Mouse (Mus musculus) midbrain, embryonic 16.5 days (tissue): ENCODE measurements at regions not wholly inside any gene's neighbourhood (a gene's known extent, or its start where the extent isn't known, plus 50 kb on each side); places are given as distances from the start of the nearest gene placed in this dataset.

Experiments
- ATAC-seq: fragments of 200-750 bp; cut with Nextera tagmentation; 2 replicates; pipeline ENCODE4 v1.8.0; 2017; ENCODE audit warnings: moderate TSS enrichment
- H3K27ac ChIP-seq: fragments of 300-500 bp; sonication (generic); 2 replicates; pipeline ENCODE4 v1.5.1; 2014; ENCODE audit warnings: mild to moderate bottlenecking, low read length, mixed read lengths
- H3K27me3 ChIP-seq: fragments of 300-500 bp; sonication (generic); 2 replicates; pipeline ENCODE4 v1.6.1; 2014; ENCODE audit warnings: low read depth, low read length, mixed read lengths; ENCODE audit not compliant: control insufficient read depth, insufficient read depth
- H3K36me3 ChIP-seq: fragments of 300-500 bp; sonication (generic); 2 replicates; pipeline ENCODE4 v1.6.1; 2014; ENCODE audit warnings: mild to moderate bottlenecking, low read length, moderate library complexity, mixed read lengths; ENCODE audit not compliant: control insufficient read depth, insufficient read depth
- H3K4me1 ChIP-seq: fragments of 300-500 bp; sonication (generic); 2 replicates; pipeline ENCODE4 v1.6.1; 2014; ENCODE audit warnings: mild to moderate bottlenecking, low read length, mixed read lengths; ENCODE audit not compliant: control insufficient read depth, insufficient read depth
- H3K4me2 ChIP-seq: fragments of 300-500 bp; sonication (generic); 2 replicates; pipeline ENCODE4 v1.6.1; 2014; ENCODE audit warnings: mild to moderate bottlenecking, low read length, mixed read lengths
- H3K4me3 ChIP-seq: fragments of 300-500 bp; sonication (generic); 2 replicates; pipeline ENCODE4 v1.5.1; 2014; ENCODE audit warnings: low read depth, mild to moderate bottlenecking, low read length, moderate library complexity, mixed read lengths
- H3K9ac ChIP-seq: fragments of 300-500 bp; sonication (generic); 2 replicates; pipeline ENCODE4 v1.6.1; 2014; ENCODE audit warnings: low read depth, low read length, mixed read lengths
- H3K9me3 ChIP-seq: fragments of 300-500 bp; sonication (generic); replicated peaks from 2 replicates; pipeline ENCODE4 v1.6.1; 2014; ENCODE audit warnings: mild to moderate bottlenecking, low read length, mixed read lengths; ENCODE audit not compliant: control insufficient read depth, poor library complexity, severe bottlenecking
- WGBS: fragments of 180-500 bp; shearing (Covaris S2); extraction: QIAGEN DNeasy Blood & Tissue Kit; methylation state at CpG from one replicate; pipeline ENCODE4 v1.1.7; 2014; 5-methylcytosine and 5-hydroxymethylcytosine counted together

GRCm38 (mm10) chrX:76795304-76795703 is 192.6 kb upstream of the Cldn34d start:
- Histone ChIP-seq H3K9ac (no peak overlapping the region), H3K27me3 (no peaks in the 10 kb centered on the region), H3K4me3 (no peak overlapping the region), H3K36me3 (no peaks in the 10 kb centered on the region), H3K27ac (no peak overlapping the region), H3K4me2 (no peak overlapping the region), H3K9me3 (no peaks in the 10 kb centered on the region), H3K4me1 (no peaks in the 10 kb centered on the region)
- WGBS: 59% methylated on average over 1 of the region's 1 CpGs
- no peak for ATAC-seq

DNA sequence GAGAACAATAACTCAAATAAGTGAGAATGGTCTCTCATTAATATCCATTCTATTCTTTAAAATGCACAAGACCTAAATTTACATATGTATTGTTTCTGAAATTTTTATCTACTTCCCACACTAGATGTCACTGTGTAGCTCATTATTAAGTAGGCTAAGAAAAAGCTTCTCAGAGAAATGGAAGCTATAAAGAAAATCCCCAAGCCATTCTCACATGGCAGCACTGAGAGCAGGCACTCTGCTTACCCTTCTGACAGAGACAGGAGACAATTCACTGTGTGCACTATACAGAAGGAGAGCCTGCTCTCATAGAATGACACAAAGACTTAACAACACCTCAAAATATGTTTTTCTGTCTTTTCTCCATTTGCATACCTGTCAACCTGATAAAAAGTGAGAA is 187.9 kb upstream of the Cldn34d start:
- Histone ChIP-seq H3K9me3 (no peaks in the 10 kb centered on the region), H3K27me3 (no peaks in the 10 kb centered on the region), H3K4me3 (no peak overlapping the region), H3K4me2 (no peak overlapping the region), H3K9ac (no peak overlapping the region), H3K36me3 (no peaks in the 10 kb centered on the region), H3K4me1 (no peaks in the 10 kb centered on the region), H3K27ac (no peak overlapping the region)
- peak; percentile 75 for ATAC-seq

GRCm38 (mm10) chrX:76780044-76780443 is 177.3 kb upstream of the Cldn34d start:
- no peak for ATAC-seq
- H3K36me3 ChIP-seq: no peaks in the 10 kb centered on the region
- H3K9me3 ChIP-seq: no peaks in the 10 kb centered on the region
- H3K4me2 ChIP-seq: no peak overlapping the region
- no peaks in the 10 kb centered on the region for H3K4me1 ChIP-seq
- H3K27me3 ChIP-seq: no peaks in the 10 kb centered on the region
- H3K9ac ChIP-seq: no peak overlapping the region
- H3K27ac ChIP-seq: no peak overlapping the region
- H3K4me3 ChIP-seq: no peak overlapping the region
